Mouse (Mus musculus): ENCODE results near the gene Flnb. TPM values are rescaled to one million over a fixed set of nuclear protein-coding genes. Genes with fewer than 3 reads are reported as not detected.

Flnb gene
- polyA plus RNA-seq, 1 experiment from 2014 or later: 12.0 TPM

DNA sequence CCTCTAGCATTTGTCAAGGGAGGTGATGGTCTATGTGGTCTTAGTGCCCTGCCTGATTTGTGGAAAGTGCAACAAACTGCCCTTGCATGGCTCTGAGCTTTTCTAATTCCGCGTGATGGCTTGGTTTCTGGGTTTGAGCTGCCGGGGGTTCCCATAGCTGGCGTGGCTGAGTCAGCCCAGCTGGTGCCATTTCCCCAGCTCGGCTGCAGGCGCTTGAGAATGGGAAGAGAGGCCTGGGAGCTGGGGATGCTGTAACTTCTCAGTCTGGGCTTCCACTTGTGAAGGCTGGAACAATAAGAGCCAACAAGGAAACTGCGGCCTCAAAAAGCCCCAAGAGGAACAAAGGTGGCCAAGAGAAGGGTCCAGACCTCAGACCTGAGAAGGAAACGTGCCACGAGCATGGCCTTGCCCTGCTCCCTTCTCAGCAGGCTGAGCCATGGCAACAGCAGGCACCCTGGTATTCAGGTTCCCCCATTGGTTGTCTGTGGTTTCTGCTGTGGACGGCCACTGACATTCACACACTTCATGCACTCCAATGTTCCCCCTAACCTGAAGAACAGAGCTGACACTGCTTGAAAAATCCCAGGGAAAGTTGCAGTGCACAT is 154.2 kb downstream of the Flnb start:
- WGBS: 65% methylated on average over 10 of the region's 10 CpGs
- H3K4me2 ChIP-seq: no peak overlapping the region
- no peak overlapping the region for H3K9ac ChIP-seq (ENCODE audit: low read length)
- no peak overlapping the region for H3K27ac ChIP-seq (ENCODE audit: low read depth, low read length)
- no peak for DNase-seq (ENCODE audit: low spot score, missing footprints)
- no peaks in the 10 kb centered on the region for H3K27me3 ChIP-seq (ENCODE audit: control insufficient read depth, insufficient read depth, low read length)
- H3K4me1 ChIP-seq (ENCODE audit: control insufficient read depth, insufficient read depth, low read length): no peaks in the 10 kb centered on the region
- H3K9me3 ChIP-seq (ENCODE audit: control insufficient read depth, low read length): no peaks in the 10 kb centered on the region
- no peak overlapping the region for H3K4me3 ChIP-seq (ENCODE audit: low read depth, low read length)
- no peak for ATAC-seq (ENCODE audit: low FRiP score)
- H3K36me3 ChIP-seq (ENCODE audit: control insufficient read depth, insufficient read depth, low read length): no peaks in the 10 kb centered on the region

GRCm38 (mm10) chr14:7974643-7975042 is 156.9 kb downstream of the Flnb start:
- Histone ChIP-seq H3K9me3 (ENCODE audit: control insufficient read depth, low read length) (no peaks in the 10 kb centered on the region), H3K4me2 (no peak overlapping the region), H3K9ac (ENCODE audit: low read length) (no peak overlapping the region), H3K4me1 (ENCODE audit: control insufficient read depth, insufficient read depth, low read length) (no peaks in the 10 kb centered on the region), H3K4me3 (ENCODE audit: low read depth, low read length) (no peak overlapping the region), H3K36me3 (ENCODE audit: control insufficient read depth, insufficient read depth, low read length) (no peaks in the 10 kb centered on the region), H3K27ac (ENCODE audit: low read depth, low read length) (no peak overlapping the region), H3K27me3 (ENCODE audit: control insufficient read depth, insufficient read depth, low read length) (no peaks in the 10 kb centered on the region)
- WGBS: 87% methylated on average over 1 of the region's 1 CpGs
- no peak for ATAC-seq (ENCODE audit: low FRiP score)
- no peak for DNase-seq (ENCODE audit: low spot score, missing footprints)

DNA sequence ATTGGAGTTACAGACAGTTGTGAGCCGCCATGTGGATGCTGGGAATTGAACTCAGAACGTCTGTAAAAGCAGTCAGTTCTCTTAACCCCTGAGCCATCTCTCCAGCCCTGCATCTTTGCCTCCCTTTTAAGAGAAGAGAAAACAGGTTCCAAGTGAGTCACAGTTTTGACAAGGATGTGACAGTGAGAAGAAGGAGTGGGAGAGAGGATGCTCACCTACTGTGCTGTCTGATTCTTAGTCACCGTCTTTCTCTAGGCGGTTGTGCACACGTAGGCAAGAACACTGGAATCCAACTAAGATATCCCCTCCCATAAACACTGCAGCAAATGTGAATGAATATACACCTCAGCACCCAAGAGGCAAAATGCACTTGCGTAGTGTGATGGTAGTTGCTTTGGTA is 157.4 kb downstream of the Flnb start:
- Histone ChIP-seq H3K4me1 (ENCODE audit: control insufficient read depth, insufficient read depth, low read length) (no peaks in the 10 kb centered on the region), H3K27ac (ENCODE audit: low read depth, low read length) (no peak overlapping the region), H3K4me3 (ENCODE audit: low read depth, low read length) (no peak overlapping the region), H3K9ac (ENCODE audit: low read length) (no peak overlapping the region), H3K27me3 (ENCODE audit: control insufficient read depth, insufficient read depth, low read length) (no peaks in the 10 kb centered on the region), H3K4me2 (no peak overlapping the region), H3K36me3 (ENCODE audit: control insufficient read depth, insufficient read depth, low read length) (no peaks in the 10 kb centered on the region), H3K9me3 (ENCODE audit: control insufficient read depth, low read length) (no peaks in the 10 kb centered on the region)
- DNase-seq (ENCODE audit: low spot score, missing footprints): no peak
- WGBS: 86% methylated on average over 6 of the region's 6 CpGs
- no peak for ATAC-seq (ENCODE audit: low FRiP score)

DNA sequence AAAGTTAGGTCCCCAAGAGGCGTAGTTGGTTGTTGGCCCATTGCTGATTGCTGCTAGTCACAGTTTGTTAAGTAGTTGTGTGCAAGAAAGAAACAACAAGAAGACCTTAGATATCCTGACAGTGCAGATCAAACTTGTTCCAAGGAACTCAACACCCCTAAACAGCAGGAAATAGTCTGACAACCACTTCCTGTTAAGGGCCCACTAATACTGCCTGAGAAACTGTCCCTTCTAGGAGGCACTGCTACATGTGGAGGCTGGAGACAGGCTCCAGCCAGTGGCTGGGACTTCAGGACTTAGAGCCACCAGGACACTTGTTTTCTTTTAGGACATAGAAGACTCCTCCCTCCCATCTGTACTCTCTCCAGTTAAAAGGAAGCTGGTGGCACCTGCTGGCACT is 159.7 kb downstream of the Flnb start:
- H3K4me2 ChIP-seq: no peak overlapping the region
- WGBS: 95% methylated on average over 1 of the region's 1 CpGs
- ATAC-seq (ENCODE audit: low FRiP score) (no peak), DNase-seq (ENCODE audit: low spot score, missing footprints) (no peak)
- no peaks in the 10 kb centered on the region for H3K36me3 ChIP-seq (ENCODE audit: control insufficient read depth, insufficient read depth, low read length)
- H3K27me3 ChIP-seq (ENCODE audit: control insufficient read depth, insufficient read depth, low read length): no peaks in the 10 kb centered on the region
- no peaks in the 10 kb centered on the region for H3K4me1 ChIP-seq (ENCODE audit: control insufficient read depth, insufficient read depth, low read length)
- no peak overlapping the region for H3K9ac ChIP-seq (ENCODE audit: low read length)
- H3K4me3 ChIP-seq (ENCODE audit: low read depth, low read length): no peak overlapping the region
- H3K9me3 ChIP-seq (ENCODE audit: control insufficient read depth, low read length): no peaks in the 10 kb centered on the region
- no peak overlapping the region for H3K27ac ChIP-seq (ENCODE audit: low read depth, low read length)

GRCm38 (mm10) chr14:7978183-7978582 is 160.4 kb downstream of the Flnb start:
- no peak overlapping the region for H3K4me3 ChIP-seq (ENCODE audit: low read depth, low read length)
- H3K36me3 ChIP-seq (ENCODE audit: control insufficient read depth, insufficient read depth, low read length): no peaks in the 10 kb centered on the region
- 81% methylated on average over 1 of the region's 1 CpGs for WGBS
- H3K27me3 ChIP-seq (ENCODE audit: control insufficient read depth, insufficient read depth, low read length): no peaks in the 10 kb centered on the region
- H3K4me2 ChIP-seq: no peak overlapping the region
- no peaks in the 10 kb centered on the region for H3K4me1 ChIP-seq (ENCODE audit: control insufficient read depth, insufficient read depth, low read length)
- ATAC-seq (ENCODE audit: low FRiP score) (no peak), DNase-seq (ENCODE audit: low spot score, missing footprints) (no peak)
- H3K9me3 ChIP-seq (ENCODE audit: control insufficient read depth, low read length): no peaks in the 10 kb centered on the region
- no peak overlapping the region for H3K9ac ChIP-seq (ENCODE audit: low read length)
- H3K27ac ChIP-seq (ENCODE audit: low read depth, low read length): no peak overlapping the region

DNA sequence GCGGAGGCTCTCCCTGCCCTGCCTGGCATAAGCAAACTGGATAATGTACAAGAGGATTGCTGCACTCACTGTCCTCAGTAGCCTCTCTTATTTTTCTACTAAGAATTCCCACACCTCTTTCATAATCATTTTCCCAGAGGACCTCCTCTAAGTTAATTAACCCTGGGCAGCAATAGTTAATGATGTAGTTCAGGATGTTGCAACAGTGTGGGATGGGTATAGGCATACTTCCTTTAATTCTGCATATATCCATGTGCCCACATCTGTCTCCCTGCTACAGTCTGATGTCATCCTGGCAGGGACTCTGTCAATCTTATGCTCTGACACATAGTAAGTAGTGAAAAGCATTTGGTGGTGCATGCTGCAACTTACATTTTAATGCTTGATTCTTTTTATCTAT is 163.5 kb downstream of the Flnb start:
- 96% methylated on average over 1 of the region's 1 CpGs for WGBS
- ATAC-seq (ENCODE audit: low FRiP score) (no peak), DNase-seq (ENCODE audit: low spot score, missing footprints) (no peak)
- Histone ChIP-seq H3K9me3 (ENCODE audit: control insufficient read depth, low read length) (no peaks in the 10 kb centered on the region), H3K4me2 (no peak overlapping the region), H3K4me3 (ENCODE audit: low read depth, low read length) (no peak overlapping the region), H3K27me3 (ENCODE audit: control insufficient read depth, insufficient read depth, low read length) (no peaks in the 10 kb centered on the region), H3K27ac (ENCODE audit: low read depth, low read length) (no peak overlapping the region), H3K4me1 (ENCODE audit: control insufficient read depth, insufficient read depth, low read length) (no peaks in the 10 kb centered on the region), H3K36me3 (ENCODE audit: control insufficient read depth, insufficient read depth, low read length) (no peaks in the 10 kb centered on the region), H3K9ac (ENCODE audit: low read length) (no peak overlapping the region)

DNA sequence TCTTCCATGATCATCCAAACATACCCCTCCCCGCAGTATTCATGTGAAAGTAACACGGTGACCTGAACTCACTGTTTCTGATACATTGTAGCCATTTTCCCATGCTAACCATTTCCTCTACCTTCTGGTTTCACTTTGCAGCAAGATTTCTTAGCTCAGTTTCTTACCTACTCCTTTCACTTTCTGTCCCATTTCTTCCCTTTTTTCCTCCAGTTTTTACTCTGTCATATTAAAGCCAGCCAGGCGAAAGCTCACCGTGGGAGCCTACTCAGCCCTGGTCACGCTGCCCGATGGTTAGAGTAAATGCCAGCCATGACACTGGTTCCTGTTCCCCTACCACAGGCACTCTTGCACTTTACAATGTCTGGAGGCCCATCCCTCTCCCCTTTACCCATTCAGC is 169.2 kb downstream of the Flnb start:
- Histone ChIP-seq H3K4me1 (ENCODE audit: control insufficient read depth, insufficient read depth, low read length) (no peaks in the 10 kb centered on the region), H3K27me3 (ENCODE audit: control insufficient read depth, insufficient read depth, low read length) (no peaks in the 10 kb centered on the region), H3K4me2 (no peak overlapping the region), H3K9ac (ENCODE audit: low read length) (no peak overlapping the region), H3K9me3 (ENCODE audit: control insufficient read depth, low read length) (no peaks in the 10 kb centered on the region), H3K36me3 (ENCODE audit: control insufficient read depth, insufficient read depth, low read length) (no peaks in the 10 kb centered on the region), H3K4me3 (ENCODE audit: low read depth, low read length) (no peak overlapping the region), H3K27ac (ENCODE audit: low read depth, low read length) (no peak overlapping the region)
- 94% methylated on average over 6 of the region's 6 CpGs for WGBS
- no peak for DNase-seq (ENCODE audit: low spot score, missing footprints)
- no peak for ATAC-seq (ENCODE audit: low FRiP score)

GRCm38 (mm10) chr14:7989371-7989770 is 171.6 kb downstream of the Flnb start:
- WGBS: 61% methylated on average over 1 of the region's 1 CpGs
- H3K4me1 ChIP-seq (ENCODE audit: control insufficient read depth, insufficient read depth, low read length): no peaks in the 10 kb centered on the region
- no peaks in the 10 kb centered on the region for H3K36me3 ChIP-seq (ENCODE audit: control insufficient read depth, insufficient read depth, low read length)
- H3K4me3 ChIP-seq (ENCODE audit: low read depth, low read length): no peak overlapping the region
- no peak overlapping the region for H3K4me2 ChIP-seq
- no peak overlapping the region for H3K27ac ChIP-seq (ENCODE audit: low read depth, low read length)
- ATAC-seq (ENCODE audit: low FRiP score) (no peak), DNase-seq (ENCODE audit: low spot score, missing footprints) (no peak)
- H3K9me3 ChIP-seq (ENCODE audit: control insufficient read depth, low read length): no peaks in the 10 kb centered on the region
- no peak overlapping the region for H3K9ac ChIP-seq (ENCODE audit: low read length)
- H3K27me3 ChIP-seq (ENCODE audit: control insufficient read depth, insufficient read depth, low read length): no peaks in the 10 kb centered on the region

DNA sequence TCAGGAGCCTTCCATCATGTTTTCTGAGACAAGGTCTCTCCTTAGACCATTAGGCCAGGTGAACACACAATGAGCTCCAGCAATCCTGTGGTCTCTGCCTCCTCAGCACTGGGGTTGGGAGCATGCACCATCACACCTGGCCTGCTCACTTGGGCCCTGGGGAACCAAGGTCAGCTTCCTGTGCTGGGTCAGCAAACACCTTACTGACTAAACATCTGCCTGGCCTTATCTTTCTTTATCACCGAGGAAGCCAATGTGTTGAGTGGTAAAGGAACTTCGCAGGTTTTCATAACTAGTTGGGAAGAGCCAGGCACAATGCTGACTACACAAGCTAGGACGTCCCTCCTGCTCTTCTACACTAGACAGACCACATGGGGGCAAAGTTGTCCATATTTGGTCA is 172.2 kb downstream of the Flnb start:
- ATAC-seq (ENCODE audit: low FRiP score) (no peak), DNase-seq (ENCODE audit: low spot score, missing footprints) (no peak)
- Histone ChIP-seq H3K4me3 (ENCODE audit: low read depth, low read length) (no peak overlapping the region), H3K4me2 (no peak overlapping the region), H3K9me3 (ENCODE audit: control insufficient read depth, low read length) (no peaks in the 10 kb centered on the region), H3K27ac (ENCODE audit: low read depth, low read length) (no peak overlapping the region), H3K4me1 (ENCODE audit: control insufficient read depth, insufficient read depth, low read length) (no peaks in the 10 kb centered on the region), H3K9ac (ENCODE audit: low read length) (no peak overlapping the region), H3K27me3 (ENCODE audit: control insufficient read depth, insufficient read depth, low read length) (no peaks in the 10 kb centered on the region), H3K36me3 (ENCODE audit: control insufficient read depth, insufficient read depth, low read length) (no peaks in the 10 kb centered on the region)
- 83% methylated on average over 3 of the region's 3 CpGs for WGBS

Data from midbrain, embryonic 11.5 days (tissue).